Mouse (Mus musculus): Measurements from ENCODE around the gene Olfr324. TPM values are rescaled to one million over a fixed set of nuclear protein-coding genes. Genes with fewer than 3 reads are reported as not detected.

Olfr324 gene
- polyA plus RNA-seq, 1 experiment, result not detected

GRCm38 (mm10) chr11:58641057-58641456 lies 46.1 kb downstream of the Olfr324 start:
- H3K27ac ChIP-seq (ENCODE audit: control insufficient read depth, insufficient read depth, low read length), result no peak overlapping the region
- H3K4me1 ChIP-seq (replicated peaks; ENCODE audit: control insufficient read depth, insufficient read depth, low read length), result no peaks in the 10 kb centered on the region
- TF ChIP-seq POLR2A (IDR thresholded peaks at IDR 0.05; ENCODE audit: control insufficient read depth, extremely low read depth, insufficient read depth, low read length, poor library complexity) (no peak), CTCF (IDR thresholded peaks at IDR 0.05; ENCODE audit: borderline replicate concordance, control insufficient read depth, extremely low read depth, insufficient read depth, low read length, poor library complexity) (no peak)
- H3K36me3 ChIP-seq (ENCODE audit: control insufficient read depth, insufficient read depth, low read length), result no peaks in the 10 kb centered on the region
- H3K4me3 ChIP-seq (ENCODE audit: control insufficient read depth, insufficient read depth, low read length), result no peak overlapping the region
- 7% methylated on average over 14 of the region's 14 CpGs for WGBS
- no peak for DNase-seq
- peaks cover 3% of the 10 kb centered on the region; the same call in 1 of the 2 replicates for H3K27me3 ChIP-seq (ENCODE audit: control insufficient read depth, insufficient read depth, low read length)

GRCm38 (mm10) chr11:58641638-58642358 lies 46.9 kb downstream of the Olfr324 start:
- no peak overlapping the region for H3K4me3 ChIP-seq (ENCODE audit: control insufficient read depth, insufficient read depth, low read length)

GRCm38 (mm10) chr11:58643350-58643749 lies 48.4 kb downstream of the Olfr324 start:
- H3K27me3 ChIP-seq (ENCODE audit: control insufficient read depth, insufficient read depth, low read length), result peaks cover 3% of the 10 kb centered on the region; the same call in 1 of the 2 replicates
- no peaks in the 10 kb centered on the region for H3K36me3 ChIP-seq (ENCODE audit: control insufficient read depth, insufficient read depth, low read length)
- no peak overlapping the region for H3K27ac ChIP-seq (ENCODE audit: control insufficient read depth, insufficient read depth, low read length)
- H3K4me1 ChIP-seq (replicated peaks; ENCODE audit: control insufficient read depth, insufficient read depth, low read length), result no peaks in the 10 kb centered on the region
- no peak overlapping the region for H3K4me3 ChIP-seq (ENCODE audit: control insufficient read depth, insufficient read depth, low read length)
- peak; percentile 68 for DNase-seq
- 30% methylated on average over 6 of the region's 6 CpGs for WGBS
- TF ChIP-seq POLR2A (IDR thresholded peaks at IDR 0.05; ENCODE audit: control insufficient read depth, extremely low read depth, insufficient read depth, low read length, poor library complexity) (no peak), CTCF (IDR thresholded peaks at IDR 0.05; ENCODE audit: borderline replicate concordance, control insufficient read depth, extremely low read depth, insufficient read depth, low read length, poor library complexity) (peak; percentile 83; the same call in 1 of the 2 replicates)

More at GRCm38 (mm10) chr11:58641638-58642358, 46.9 kb downstream of the Olfr324 start:
- no peak for DNase-seq
- WGBS, result 75% methylated on average over 13 of the region's 13 CpGs
- Histone ChIP-seq H3K27me3 (ENCODE audit: control insufficient read depth, insufficient read depth, low read length) (peaks cover 3% of the 10 kb centered on the region; the same call in 1 of the 2 replicates), H3K27ac (ENCODE audit: control insufficient read depth, insufficient read depth, low read length) (no peak overlapping the region), H3K4me1 (replicated peaks; ENCODE audit: control insufficient read depth, insufficient read depth, low read length) (no peaks in the 10 kb centered on the region), H3K36me3 (ENCODE audit: control insufficient read depth, insufficient read depth, low read length) (no peaks in the 10 kb centered on the region)
- TF ChIP-seq CTCF (IDR thresholded peaks at IDR 0.05; ENCODE audit: borderline replicate concordance, control insufficient read depth, extremely low read depth, insufficient read depth, low read length, poor library complexity) (no peak), POLR2A (IDR thresholded peaks at IDR 0.05; ENCODE audit: control insufficient read depth, extremely low read depth, insufficient read depth, low read length, poor library complexity) (no peak)

Other genes starting within 250 kb of the Olfr324 start
- 26.2 and 31.5 TPM in 2 replicates for gene Lypd8, start 216.1 kb upstream of the Olfr324 start, polyA plus RNA-seq (2012; rRNA removed)
- 0.77 and 0.92 TPM in 2 replicates for gene 1810065E05Rik, start 174.0 kb upstream of the Olfr324 start, polyA plus RNA-seq (2012; rRNA removed)
- gene Gm12253, start 162.6 kb upstream of the Olfr324 start, polyA plus RNA-seq (2012; rRNA removed), result 0.36 and 0.42 TPM in 2 replicates
- not detected in 2 replicates for gene Lypd9, start 142.2 kb upstream of the Olfr324 start, polyA plus RNA-seq (2012; rRNA removed)
- 0.05 TPM in 1 of 2 replicates, not detected in the other for gene Olfr30, start 132.8 kb upstream of the Olfr324 start, polyA plus RNA-seq (2012; rRNA removed)
- gene Olfr332, start 102.6 kb upstream of the Olfr324 start, polyA plus RNA-seq (2012; rRNA removed), result 0.03 TPM in 1 of 2 replicates, not detected in the other
- not detected in 2 replicates for gene Olfr331, start 92.5 kb upstream of the Olfr324 start, polyA plus RNA-seq (2012; rRNA removed)
- gene Olfr330, start 60.3 kb upstream of the Olfr324 start, polyA plus RNA-seq (2012; rRNA removed), result 0.29 and 0.50 TPM in 2 replicates
- 0.11 and 0.51 TPM in 2 replicates for gene Olfr329-ps, start 48.7 kb upstream of the Olfr324 start, polyA plus RNA-seq (2012; rRNA removed)
- gene Olfr328, start 39.5 kb upstream of the Olfr324 start, polyA plus RNA-seq (2012; rRNA removed), result 0.10 TPM in 1 of 2 replicates, not detected in the other
- gene Olfr224, start 24.6 kb upstream of the Olfr324 start, polyA plus RNA-seq (2012; rRNA removed), result 0.27 and 0.69 TPM in 2 replicates
- gene Olfr325, start 17.4 kb upstream of the Olfr324 start, polyA plus RNA-seq (2012; rRNA removed), result 0.32 TPM in 1 of 2 replicates, not detected in the other
- gene 2210407C18Rik, start 21.0 kb downstream of the Olfr324 start, polyA plus RNA-seq (2012; rRNA removed), result 3.7 and 5.3 TPM in 2 replicates
- gene Olfr323, start 35.4 kb downstream of the Olfr324 start, polyA plus RNA-seq (2012; rRNA removed), result 0.58 TPM in 1 of 2 replicates, not detected in the other
- gene Trim58, start 45.4 kb downstream of the Olfr324 start, polyA plus RNA-seq (2012; rRNA removed), result 0.59 and 0.75 TPM in 2 replicates
- gene Olfr322, start 63.7 kb downstream of the Olfr324 start, polyA plus RNA-seq (2012; rRNA removed), result 0.07 TPM in 1 of 2 replicates, not detected in the other
- not detected in 2 replicates for gene Olfr320, start 86.0 kb downstream of the Olfr324 start, polyA plus RNA-seq (2012; rRNA removed)
- not detected in 2 replicates for gene Olfr319, start 104.0 kb downstream of the Olfr324 start, polyA plus RNA-seq (2012; rRNA removed)
- not detected in 2 replicates for gene Olfr318, start 128.9 kb downstream of the Olfr324 start, polyA plus RNA-seq (2012; rRNA removed)
- gene Olfr317, start 144.1 kb downstream of the Olfr324 start, polyA plus RNA-seq (2012; rRNA removed), result not detected in 2 replicates
- 0.19 TPM in 1 of 2 replicates, not detected in the other for gene Olfr316, start 157.6 kb downstream of the Olfr324 start, polyA plus RNA-seq (2012; rRNA removed)
- 1.4 and 1.5 TPM in 2 replicates for gene Olfr315, start 178.1 kb downstream of the Olfr324 start, polyA plus RNA-seq (2012; rRNA removed)
- 0.08 TPM in 1 of 2 replicates, not detected in the other for gene Olfr314, start 187.8 kb downstream of the Olfr324 start, polyA plus RNA-seq (2012; rRNA removed)
- 0.59 and 0.82 TPM in 2 replicates for gene Fam183b, start 206.8 kb downstream of the Olfr324 start, polyA plus RNA-seq (2012; rRNA removed)
- not detected in 2 replicates for gene Olfr313, start 219.9 kb downstream of the Olfr324 start, polyA plus RNA-seq (2012; rRNA removed)
- not detected in 2 replicates for gene Olfr312, start 234.1 kb downstream of the Olfr324 start, polyA plus RNA-seq (2012; rRNA removed)
- gene Olfr311, start 244.1 kb downstream of the Olfr324 start, polyA plus RNA-seq (2012; rRNA removed), result not detected in 2 replicates

All from thymus, adult 2 months (tissue).